ENCODE assay signal across 21 mouse cellular contexts in the genomic region with DNA sequence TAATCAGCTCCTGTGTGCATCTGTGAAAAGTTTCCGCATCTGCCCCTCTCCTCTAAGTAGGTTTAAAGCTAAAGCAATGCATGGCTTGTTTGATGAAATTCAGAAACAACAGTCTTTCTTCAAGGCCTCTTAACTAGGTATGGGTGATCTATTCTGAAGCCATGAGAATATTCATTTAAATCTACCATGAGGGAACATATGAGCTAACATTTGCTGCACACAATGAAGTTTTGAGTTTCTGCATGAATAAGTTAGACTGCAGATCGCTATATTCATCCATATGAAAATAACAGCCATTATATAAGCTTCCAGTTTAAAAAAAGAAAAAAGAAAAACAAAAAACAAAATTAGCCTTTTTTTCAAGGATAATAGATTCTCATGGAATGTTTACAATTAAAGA.
"Had no signal": no experiment of that assay in that cellular context is flagged by ENCODE, and none has a peak within 500 bp of the region (broad histone marks: within the 10 kb centered on the region; RNA-seq: fewer than 3 reads in every experiment).

No protein-coding gene starts in this region.

- ATAC-seq: liver, postnatal 0 days; lung, postnatal 0 days; midbrain, embryonic 16.5 days had no signal

- H3K27ac ChIP-seq: lung, embryonic 15.5 days; macrophage; midbrain, embryonic 12.5 days; neural tube, embryonic 13.5 days; neural tube, embryonic 15.5 days had no signal

- H3K4me3 ChIP-seq: lung, embryonic 15.5 days; megakaryocyte, embryonic 14.5 days; midbrain, embryonic 12.5 days; myocyte; neural tube, embryonic 13.5 days; neural tube, embryonic 15.5 days had no signal

- H3K4me1 ChIP-seq: lung, embryonic 15.5 days; megakaryocyte, embryonic 14.5 days; midbrain, embryonic 12.5 days; neural tube, embryonic 13.5 days; neural tube, embryonic 15.5 days had no signal

- H3K9ac ChIP-seq: liver, postnatal 0 days; lung, embryonic 15.5 days; midbrain, embryonic 12.5 days; neural tube, embryonic 13.5 days; neural tube, embryonic 15.5 days had no signal

- H3K36me3 ChIP-seq: lung, embryonic 15.5 days; midbrain, embryonic 12.5 days; neural tube, embryonic 13.5 days; neural tube, embryonic 15.5 days had no signal

- H3K27me3 ChIP-seq: lung, embryonic 15.5 days; megakaryocyte, embryonic 14.5 days; midbrain, embryonic 12.5 days; neural tube, embryonic 13.5 days; neural tube, embryonic 15.5 days had no signal

- H3K4me2 ChIP-seq: lung, embryonic 15.5 days; midbrain, embryonic 12.5 days; neural tube, embryonic 13.5 days; neural tube, embryonic 15.5 days had no signal

- H3K9me3 ChIP-seq: lung, embryonic 15.5 days; megakaryocyte, embryonic 14.5 days; midbrain, embryonic 12.5 days; neural tube, embryonic 13.5 days; neural tube, embryonic 15.5 days had no signal

- DNase-seq: liver, postnatal 0 days; lung, adult 2 months; lung, postnatal 14 days; lung, postnatal 36 days; midbrain, embryonic 14.5 days; right cerebral cortex, adult 18-20 months; right cerebral cortex, postnatal 25 days; right cerebral cortex, postnatal 4 days; spleen, adult 18-20 months; thymus, adult 18-20 months; thymus, postnatal 14 days; thymus, postnatal 36 days had no signal
